Mouse (Mus musculus): ENCODE data around the gene P4hb.

- TF ChIP-seq GATA1 (IDR thresholded peaks at IDR 0.05; ENCODE audit: borderline replicate concordance, low read length) (no peak), FLI1 (IDR thresholded peaks at IDR 0.05; ENCODE audit: low read length) (no peak)
These were observed 54.5 kb downstream of the P4hb start for GRCm38 (mm10) chr11:120518558-120518957.

All from megakaryocyte, embryonic 14.5 days (primary cell).